Mouse (Mus musculus) MEL (cell line): ENCODE results near the gene Vipas39. TPM values are rescaled to one million over a fixed set of nuclear protein-coding genes. Genes with fewer than 3 reads are reported as not detected.

ENCODE experiments used
- DNase-seq: peaks from one replicate; pipeline ENCODE4 v3.0.0; 2011; ENCODE audit warnings: low read depth, low spot score
- H3K27ac ChIP-seq: 2 replicates; pipeline ENCODE4 v1.5.1; 2012; ENCODE audit warnings: low read depth, mild to moderate bottlenecking, control low read depth, low read length, moderate library complexity; ENCODE audit not compliant: control insufficient read depth
- H3K27me3 ChIP-seq, 2 experiments: fragments of 150-350 bp in 1 of 2; sonication (generic) in 1 of 2; 2 replicates each; pipeline ENCODE4 v1.6.1; 2012; ENCODE audit warnings: low read length in 2 of 2, mild to moderate bottlenecking in 2 of 2, improper control_type of control experiment in 1 of 2, moderate library complexity in 1 of 2; ENCODE audit not compliant: insufficient read depth in 2 of 2, control insufficient read depth in 1 of 2
- H3K36me3 ChIP-seq, 2 experiments: 2 replicates each; pipeline ENCODE4 v1.6.1; 2012 to 2014; ENCODE audit warnings: low read length in 2 of 2, improper control_type of control experiment in 1 of 2, inconsistent platforms in 1 of 2, mild to moderate bottlenecking in 1 of 2; ENCODE audit not compliant: insufficient read depth in 2 of 2, control insufficient read depth in 1 of 2
- H3K4me1 ChIP-seq, 2 experiments: fragments of 150-350 bp in 1 of 2; sonication (generic) in 1 of 2; 2 replicates each; pipeline ENCODE4 v1.6.1; 2012; ENCODE audit warnings: low read length in 2 of 2, improper control_type of control experiment in 1 of 2, mild to moderate bottlenecking in 1 of 2; ENCODE audit not compliant: insufficient read depth in 2 of 2, control insufficient read depth in 1 of 2
- H3K4me3 ChIP-seq, 2 experiments: fragments of 150-350 bp in 1 of 2; sonication (generic) in 1 of 2; 2 replicates each; pipeline ENCODE4 v1.5.1; 2012; ENCODE audit warnings: low read depth in 2 of 2, low read length in 2 of 2, mild to moderate bottlenecking in 2 of 2, moderate library complexity in 2 of 2, control low read depth in 1 of 2, improper control_type of control experiment in 1 of 2; ENCODE audit not compliant: control insufficient read depth in 1 of 2, insufficient read depth in 1 of 2
- H3K79me2 ChIP-seq: 2 replicates; pipeline ENCODE4 v1.6.1; 2012; ENCODE audit warnings: mild to moderate bottlenecking, low read length, moderate library complexity; ENCODE audit not compliant: control insufficient read depth, poor library complexity, insufficient read depth
- H3K9ac ChIP-seq: 2 replicates; pipeline ENCODE4 v1.6.1; 2012; ENCODE audit warnings: low read depth, mild to moderate bottlenecking, control low read depth, low read length, moderate library complexity; ENCODE audit not compliant: control insufficient read depth, poor library complexity, severe bottlenecking
- H3K9me3 ChIP-seq: fragments of 150-350 bp; sonication (generic); replicated peaks from 2 replicates; pipeline ENCODE4 v1.6.1; 2012; ENCODE audit warnings: mild to moderate bottlenecking, low read length, improper control_type of control experiment, moderate library complexity; ENCODE audit not compliant: insufficient read depth
- BHLHE40 ChIP-seq: IDR thresholded peaks from 2 replicates; pipeline ENCODE4 v1.6.1; 2012; ENCODE audit warnings: low read depth, mild to moderate bottlenecking, inconsistent platforms, low read length, improper control_type of control experiment, borderline replicate concordance
- CHD1 ChIP-seq: IDR thresholded peaks from 2 replicates; pipeline ENCODE4 v1.6.1; 2012; ENCODE audit warnings: low read depth, mild to moderate bottlenecking, inconsistent platforms, low read length, improper control_type of control experiment
- CTCF ChIP-seq, 3 experiments: IDR thresholded peaks in 2 of 3; conservative IDR thresholded peaks in 1 of 3; 2 replicates each; pipeline ENCODE4 v1.5.1; 2011 to 2012; ENCODE audit warnings: low read length in 3 of 3, low read depth in 2 of 3, mild to moderate bottlenecking in 2 of 3, improper control_type of control experiment in 1 of 3, inconsistent platforms in 1 of 3, mixed read lengths in 1 of 3, moderate library complexity in 1 of 3; ENCODE audit not compliant: control insufficient read depth in 1 of 3, insufficient read depth in 1 of 3, poor library complexity in 1 of 3, severe bottlenecking in 1 of 3
- E2F4 ChIP-seq: IDR thresholded peaks from 2 replicates; pipeline ENCODE4 v1.6.1; 2011; ENCODE audit warnings: low read depth, low read length, improper control_type of control experiment, borderline replicate concordance
- ELF1 ChIP-seq: IDR thresholded peaks from 2 replicates; pipeline ENCODE4 v1.6.1; 2014; ENCODE audit warnings: low read depth, mild to moderate bottlenecking, inconsistent platforms, low read length, improper control_type of control experiment, moderate library complexity
- EP300 ChIP-seq, 2 experiments: IDR thresholded peaks; 2 replicates each; pipeline ENCODE4 v1.6.1; 2011; ENCODE audit warnings: improper control_type of control experiment in 2 of 2, low read length in 2 of 2, low read depth in 1 of 2, mild to moderate bottlenecking in 1 of 2
- GATA1 ChIP-seq: IDR thresholded peaks from 2 replicates; pipeline ENCODE4 v1.6.1; 2011; ENCODE audit warnings: low read depth, low read length, improper control_type of control experiment
- HCFC1 ChIP-seq: IDR thresholded peaks from 2 replicates; pipeline ENCODE4 v1.6.1; 2012; ENCODE audit warnings: low read depth, mild to moderate bottlenecking, inconsistent platforms, low read length, improper control_type of control experiment, moderate library complexity
- MAFK ChIP-seq: IDR thresholded peaks from 2 replicates; pipeline ENCODE4 v1.6.1; 2011; ENCODE audit warnings: low read depth, mild to moderate bottlenecking, low read length, improper control_type of control experiment, borderline replicate concordance
- MAZ ChIP-seq: IDR thresholded peaks from 2 replicates; pipeline ENCODE4 v1.6.1; 2012; ENCODE audit warnings: low read depth, mild to moderate bottlenecking, inconsistent platforms, low read length, improper control_type of control experiment
- MXI1 ChIP-seq: IDR thresholded peaks from 2 replicates; pipeline ENCODE4 v1.6.1; 2011; ENCODE audit warnings: mild to moderate bottlenecking, low read depth, low read length, improper control_type of control experiment
- NRF1 ChIP-seq: IDR thresholded peaks from 2 replicates; pipeline ENCODE4 v1.6.1; 2014; ENCODE audit warnings: low read depth, mild to moderate bottlenecking, inconsistent platforms, low read length, improper control_type of control experiment, moderate library complexity; ENCODE audit not compliant: poor library complexity, insufficient read depth, severe bottlenecking
- POLR2A ChIP-seq, 2 experiments: IDR thresholded peaks; 2 replicates each; pipeline ENCODE4 v1.6.1; 2011 to 2012; ENCODE audit warnings: low read length in 2 of 2, mild to moderate bottlenecking in 2 of 2, control low read depth in 1 of 2, improper control_type of control experiment in 1 of 2, low read depth in 1 of 2, moderate library complexity in 1 of 2; ENCODE audit not compliant: control insufficient read depth in 1 of 2, insufficient read depth in 1 of 2, poor library complexity in 1 of 2
- POLR2AphosphoS5 ChIP-seq: IDR thresholded peaks from 2 replicates; pipeline ENCODE4 v1.6.1; 2012; ENCODE audit warnings: low read depth, borderline replicate concordance, mild to moderate bottlenecking, inconsistent platforms, low read length, moderate library complexity, mixed read lengths
- RCOR1 ChIP-seq: IDR thresholded peaks from 2 replicates; pipeline ENCODE4 v1.6.1; 2012; ENCODE audit warnings: low read depth, mild to moderate bottlenecking, inconsistent platforms, low read length, improper control_type of control experiment
- SIN3A ChIP-seq: IDR thresholded peaks from 2 replicates; pipeline ENCODE4 v1.6.1; 2012; ENCODE audit warnings: low read length, improper control_type of control experiment, inconsistent platforms
- TAL1 ChIP-seq: IDR thresholded peaks from 2 replicates; pipeline ENCODE4 v1.6.1; 2012; ENCODE audit warnings: mild to moderate bottlenecking, inconsistent platforms, low read length, moderate library complexity, mixed read lengths
- TCF12 ChIP-seq: IDR thresholded peaks from 2 replicates; pipeline ENCODE4 v1.6.1; 2014; ENCODE audit warnings: low read depth, mild to moderate bottlenecking, inconsistent platforms, low read length, improper control_type of control experiment, moderate library complexity
- UBTF ChIP-seq: IDR thresholded peaks from 2 replicates; pipeline ENCODE4 v1.6.1; 2012; ENCODE audit warnings: low read depth, mild to moderate bottlenecking, inconsistent platforms, low read length, improper control_type of control experiment, moderate library complexity, borderline replicate concordance; ENCODE audit not compliant: insufficient read depth
- USF1 ChIP-seq: IDR thresholded peaks from 2 replicates; pipeline ENCODE4 v1.6.1; 2014; ENCODE audit warnings: low read depth, mild to moderate bottlenecking, inconsistent platforms, low read length, improper control_type of control experiment, moderate library complexity
- USF2 ChIP-seq, 2 experiments: IDR thresholded peaks; 2 replicates each; pipeline ENCODE4 v1.6.1; 2011 to 2012; ENCODE audit warnings: improper control_type of control experiment in 2 of 2, low read length in 2 of 2, borderline replicate concordance in 1 of 2, inconsistent platforms in 1 of 2, low read depth in 1 of 2, mild to moderate bottlenecking in 1 of 2; ENCODE audit not compliant: insufficient read depth in 1 of 2
- ZC3H11A ChIP-seq: IDR thresholded peaks from 2 replicates; pipeline ENCODE4 v1.6.1; 2012; ENCODE audit warnings: low read depth, mild to moderate bottlenecking, inconsistent platforms, low read length, improper control_type of control experiment
- ZKSCAN1 ChIP-seq: IDR thresholded peaks from 2 replicates; pipeline ENCODE4 v1.6.1; 2012; ENCODE audit warnings: low read depth, mild to moderate bottlenecking, inconsistent platforms, low read length, improper control_type of control experiment, moderate library complexity
- ZMIZ1 ChIP-seq: IDR thresholded peaks from 2 replicates; pipeline ENCODE4 v1.6.1; 2012; ENCODE audit warnings: low read depth, mild to moderate bottlenecking, inconsistent platforms, low read length, improper control_type of control experiment, moderate library complexity
- ZNF384 ChIP-seq: IDR thresholded peaks from 2 replicates; pipeline ENCODE4 v1.6.1; 2012; ENCODE audit warnings: low read depth, mild to moderate bottlenecking, inconsistent platforms, low read length, improper control_type of control experiment
- polyA plus RNA-seq, 2 experiments: library from polyadenylated mRNA; stranded (reverse) in 1 of 2; unstranded in 1 of 2; fragments of >175 nt in 1 of 2; fragments of >200 nt in 1 of 2; gene quantifications; 2 replicates each; pipeline versions ENCODE4 v1.2.1 to v1.2.4; 2012; ENCODE audit warnings: low replicate concordance in 2 of 2, low read depth in 1 of 2; ENCODE audit not compliant: insufficient read length in 2 of 2, insufficient read depth in 1 of 2, missing spikeins in 1 of 2
- total RNA-seq: library from RNA; depleted of rRNA; stranded (reverse); fragments of 300-350 nt; gene quantifications from 2 replicates; pipeline ENCODE4 v1.2.3, GENCODE M21; 2012

Vipas39 gene
- total and polyA plus RNA-seq, 3 experiments, result 19.7 to 23.0 TPM; not detected in 1

- H3K27ac ChIP-seq, result no peak overlapping the region
- H3K36me3 ChIP-seq, result peaks cover 0 to 3% of the 10 kb centered on the region in 2 experiments; a peak in 1 of 4 replicates
- H3K79me2 ChIP-seq, result no peaks in the 10 kb centered on the region
- no peaks in the 10 kb centered on the region for H3K9me3 ChIP-seq
- no peak overlapping the region for H3K4me3 ChIP-seq
- H3K27me3 ChIP-seq, result no peaks in the 10 kb centered on the region
- H3K9ac ChIP-seq, result no peak overlapping the region
- H3K4me1 ChIP-seq, result no peaks in the 10 kb centered on the region
- TF ChIP-seq ZC3H11A, result no peak
- TF ChIP-seq UBTF, result no peak
- TF ChIP-seq BHLHE40, result no peak
- no peak for TF ChIP-seq USF2 (IDR thresholded peaks at IDR 0.05; ENCODE audit: borderline replicate concordance in 1 of 2, insufficient read depth in 1 of 2, low read depth in 1 of 2, low read length in 2 of 2)
- TF ChIP-seq ELF1, result no peak
- TF ChIP-seq MXI1, result no peak
- no peak for TF ChIP-seq CHD1
- TF ChIP-seq TAL1, result no peak
- no peak for TF ChIP-seq POLR2A (IDR thresholded peaks at IDR 0.05; ENCODE audit: control insufficient read depth in 1 of 2, insufficient read depth in 1 of 2, low read depth in 1 of 2, low read length in 2 of 2, poor library complexity in 1 of 2)
- no peak for TF ChIP-seq MAFK
- no peak for TF ChIP-seq EP300 (IDR thresholded peaks at IDR 0.05; ENCODE audit: low read depth in 1 of 2, low read length in 2 of 2)
- no peak for TF ChIP-seq USF1
- TF ChIP-seq POLR2AphosphoS5, result no peak
- no peak for TF ChIP-seq MAZ
- TF ChIP-seq GATA1, result no peak
- DNase-seq, result no peak
Observed at GRCm38 (mm10) chr12:87260562-87260961, 5.5 kb downstream of the Vipas39 start.

DNA sequence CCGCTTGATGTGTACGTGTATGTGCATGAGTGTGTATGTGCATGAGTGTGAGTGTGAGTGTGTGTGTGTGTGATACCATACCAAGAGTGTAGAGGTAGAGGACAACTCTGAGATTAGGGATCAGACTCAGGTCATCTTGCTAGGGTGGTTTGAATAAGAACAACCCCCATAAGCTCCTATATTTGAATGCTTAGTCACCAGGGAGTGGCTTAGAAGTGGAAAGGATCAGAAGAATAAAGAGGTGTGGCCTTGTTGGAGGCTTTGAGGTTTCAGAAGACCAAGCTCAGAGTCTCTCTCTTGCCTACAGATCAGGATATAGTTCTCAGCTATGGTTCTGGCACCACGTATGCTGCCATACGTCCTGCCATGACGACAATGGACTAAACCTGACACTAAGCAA lies 9.4 kb downstream of the Vipas39 start:
- Histone ChIP-seq H3K79me2 (no peaks in the 10 kb centered on the region), H3K9ac (no peak overlapping the region), H3K4me1 (no peaks in the 10 kb centered on the region), H3K36me3 (no peaks in the 10 kb centered on the region), H3K27me3 (no peaks in the 10 kb centered on the region)
- peak; percentile 59 for DNase-seq
- TF ChIP-seq SIN3A (no peak), GATA1 (no peak), MAFK (no peak), TCF12 (no peak), ZC3H11A (no peak), ZMIZ1 (no peak), E2F4 (no peak), NRF1 (no peak), BHLHE40 (no peak), EP300 (IDR thresholded peaks at IDR 0.05; ENCODE audit: low read depth in 1 of 2, low read length in 2 of 2) (no peak), HCFC1 (no peak), POLR2A (IDR thresholded peaks at IDR 0.05; ENCODE audit: control insufficient read depth in 1 of 2, insufficient read depth in 1 of 2, low read depth in 1 of 2, low read length in 2 of 2, poor library complexity in 1 of 2) (no peak), ZKSCAN1 (no peak), RCOR1 (no peak), CTCF (IDR thresholded peaks at IDR 0.05 in 2 of 3, conservative IDR thresholded peaks at IDR 0.05 in 1 of 3; ENCODE audit: control insufficient read depth in 1 of 3, insufficient read depth in 1 of 3, low read depth in 2 of 3, low read length in 3 of 3, poor library complexity in 1 of 3, severe bottlenecking in 1 of 3) (no peak), USF1 (no peak), USF2 (IDR thresholded peaks at IDR 0.05; ENCODE audit: borderline replicate concordance in 1 of 2, insufficient read depth in 1 of 2, low read depth in 1 of 2, low read length in 2 of 2) (no peak), ZNF384 (no peak)
- TF ChIP-seq, all 39 proteins: peak for 0
- Histone ChIP-seq H3K4me3 (no peak overlapping the region), H3K9me3 (no peaks in the 10 kb centered on the region), H3K27ac (no peak overlapping the region)
